Mouse (Mus musculus) embryonic fibroblast, embryonic 13.5 days (primary cell): Measurements from ENCODE around the gene Stard13.

Experiments used
- CTCF ChIP-seq: IDR thresholded peaks from 2 replicates; pipeline ENCODE4 v1.5.1; 2011; ENCODE audit warnings: mild to moderate bottlenecking, control low read depth, low read length, moderate library complexity, borderline replicate concordance; ENCODE audit not compliant: insufficient read depth
- POLR2A ChIP-seq: IDR thresholded peaks from 2 replicates; pipeline ENCODE4 v1.6.1; 2011; ENCODE audit warnings: low read depth, mild to moderate bottlenecking, control low read depth, low read length, moderate library complexity

GRCm38 (mm10) chr5:151270815-151271214, 37.2 kb upstream of the Stard13 start:
- TF ChIP-seq CTCF (no peak), POLR2A (no peak)
